Mouse (Mus musculus): ENCODE data around the gene Olfr1019.

Olfr1019 gene

GRCm38 (mm10) chr2:85845383-85845782 is at the start of gene Olfr1019:
TSS of gene Olfr1019 (minus strand) at chr2:85845483.
- no peak for DNase-seq

DNA sequence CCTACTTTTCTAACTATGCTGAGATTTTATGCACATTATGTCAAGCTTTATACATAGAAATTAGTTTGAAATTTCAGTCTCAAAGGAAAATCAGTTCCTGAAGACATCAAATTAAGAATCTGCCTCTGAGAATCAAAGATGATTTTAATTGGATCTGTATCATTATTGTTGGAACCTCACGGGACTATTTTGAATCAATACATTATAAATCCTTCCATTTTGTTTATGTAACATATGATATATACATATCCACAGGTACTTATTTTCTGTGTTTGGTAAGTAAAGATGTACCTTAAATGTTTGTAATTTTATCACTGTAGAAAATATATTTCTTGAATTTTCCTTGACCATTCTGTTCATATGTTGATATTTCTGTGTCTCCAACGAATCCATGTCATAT is 40.1 kb upstream of the Olfr1019 start, which contains the start of gene Olfr1023:
Gene Olfr1023 (plus strand): TSS at position 301 of the 400 bp plus-strand sequence.
- no peak for DNase-seq

DNA sequence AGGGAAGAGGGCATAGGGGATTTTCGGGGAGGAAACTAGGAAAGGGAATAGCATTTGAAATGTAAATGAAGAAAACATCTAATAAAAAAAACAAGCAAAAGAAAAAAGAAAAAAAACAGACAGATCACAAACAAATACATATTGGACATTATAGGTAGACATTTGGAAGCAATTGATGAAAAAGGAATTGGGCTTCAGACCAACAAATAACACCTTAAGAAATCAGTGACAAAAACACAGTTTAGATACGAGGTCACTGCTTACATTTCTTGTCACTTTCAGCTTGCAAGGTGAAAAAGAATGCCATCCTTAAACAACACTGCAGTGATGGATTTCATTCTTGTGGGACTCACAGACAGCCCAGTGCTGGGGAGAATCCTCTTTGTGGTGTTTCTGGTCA is 23.0 kb upstream of the Olfr1019 start, which contains the start of gene Olfr1022:
Gene Olfr1022 (plus strand): TSS at position 301 of the 400 bp plus-strand sequence.
- DNase-seq: no peak

DNA sequence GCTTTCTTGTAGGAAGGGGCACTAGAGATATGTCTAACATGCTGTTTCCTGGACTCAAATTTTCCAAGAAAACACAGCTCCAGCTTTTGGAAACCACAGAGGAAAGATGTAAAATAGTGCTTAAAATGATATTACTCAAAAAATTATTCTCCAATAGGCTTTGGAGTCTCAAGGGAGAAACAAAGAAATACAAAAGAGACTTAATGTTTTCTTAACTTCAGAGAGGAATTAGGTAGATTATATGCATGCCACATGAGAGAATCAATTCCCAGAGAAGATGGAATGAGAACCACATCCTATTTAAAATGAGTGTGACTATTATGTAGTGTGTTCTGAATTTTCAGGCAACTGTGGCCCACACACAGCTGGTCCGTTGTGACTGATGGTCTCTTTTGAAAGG is 1.4 kb upstream of the Olfr1019 start, which contains the start of gene Olfr1020:
Gene Olfr1020 (plus strand): TSS at position 301 of the 400 bp plus-strand sequence.
- DNase-seq: no peak

GRCm38 (mm10) chr2:85818179-85818578 is 27.1 kb downstream of the Olfr1019 start, which contains the start of gene Olfr1018:
TSS of gene Olfr1018 (plus strand) at chr2:85818479.
- DNase-seq: no peak

GRCm38 (mm10) chr2:85804501-85804900 is 40.8 kb downstream of the Olfr1019 start:
- DNase-seq: no peak

GRCm38 (mm10) chr2:85802444-85802843 is 42.8 kb downstream of the Olfr1019 start, which contains the start of gene Olfr1016:
TSS of gene Olfr1016 (minus strand) at chr2:85802544.
- no peak for DNase-seq

GRCm38 (mm10) chr2:85792331-85792730 is 53.0 kb downstream of the Olfr1019 start:
- DNase-seq: no peak

Data from thymus, postnatal 4 days (tissue).